Mouse (Mus musculus) brain, embryonic 14.5 days (tissue): ENCODE measurements around the gene Galr3. TPM values are rescaled to one million over a fixed set of nuclear protein-coding genes. Genes with fewer than 3 reads are reported as not detected.
A peak's percentile ranks its signal among the peaks of the same experiment; 100 is the strongest.

Experiments used
- DNase-seq: peaks from one replicate; pipeline ENCODE4 v3.0.0-alpha.2; 2011; ENCODE audit warnings: low read depth
- CTCF ChIP-seq: fragments of 200-500 bp; IDR thresholded peaks from 2 replicates; pipeline ENCODE4 v1.5.1; 2012; ENCODE audit warnings: inconsistent platforms, mild to moderate bottlenecking, moderate library complexity, borderline replicate concordance; ENCODE audit not compliant: insufficient read depth, insufficient read length; ENCODE audit errors: extremely low read depth
- POLR2A ChIP-seq: fragments of 200-500 bp; IDR thresholded peaks from 2 replicates; pipeline ENCODE4 v1.6.1; 2012; ENCODE audit warnings: mild to moderate bottlenecking, inconsistent platforms, borderline replicate concordance; ENCODE audit not compliant: poor library complexity, insufficient read depth, insufficient read length, severe bottlenecking; ENCODE audit errors: extremely low read depth
- polyA plus RNA-seq: library from polyadenylated mRNA; depleted of rRNA; stranded (reverse); fragments of >200 nt; gene quantifications from 2 replicates; pipeline ENCODE4 v1.2.3, GENCODE M21; 2012

The Galr3 gene
- polyA plus RNA-seq, 1 experiment, result 0.19 TPM

GRCm38 (mm10) chr15:79050160-79050845, 8.6 kb downstream of the Galr3 start:
- peak; percentile 47 for DNase-seq
- no peak for TF ChIP-seq POLR2A
- TF ChIP-seq CTCF, result no peak

- TF ChIP-seq POLR2A, result no peak
- TF ChIP-seq CTCF, result no peak
These were observed 9.3 kb downstream of the Galr3 start for GRCm38 (mm10) chr15:79050964-79051363.

GRCm38 (mm10) chr15:79051461-79052360, 10.0 kb downstream of the Galr3 start:
- DNase-seq, result no peak
- TF ChIP-seq POLR2A (no peak), CTCF (no peak)

More at GRCm38 (mm10) chr15:79050964-79051363, 9.3 kb downstream of the Galr3 start:
- no peak for DNase-seq

- TF ChIP-seq CTCF (no peak), POLR2A (no peak)
- DNase-seq, result no peak
These were observed 10.7 kb downstream of the Galr3 start for GRCm38 (mm10) chr15:79052366-79052765.

GRCm38 (mm10) chr15:79056601-79057000, 14.9 kb downstream of the Galr3 start:
- no peak for DNase-seq
- TF ChIP-seq POLR2A, result no peak
- no peak for TF ChIP-seq CTCF

- no peak for TF ChIP-seq CTCF
- no peak for TF ChIP-seq POLR2A
- DNase-seq, result no peak
These were observed 16.2 kb downstream of the Galr3 start for GRCm38 (mm10) chr15:79057850-79058249.

- DNase-seq, result no peak
- TF ChIP-seq POLR2A, result no peak
- no peak for TF ChIP-seq CTCF
These were observed 19.3 kb downstream of the Galr3 start for GRCm38 (mm10) chr15:79060887-79061565.

- TF ChIP-seq CTCF (no peak), POLR2A (peak; percentile 75; the same call in 1 of the 2 replicates)
- peak; percentile 100 for DNase-seq
These were observed 20.9 kb downstream of the Galr3 start, which contains the start of gene Ankrd54 for GRCm38 (mm10) chr15:79062376-79063159. Gene Ankrd54 (minus strand): TSS chr15:79062893.

GRCm38 (mm10) chr15:79063160-79063740, 21.6 kb downstream of the Galr3 start:
- no peak for DNase-seq
- TF ChIP-seq CTCF (no peak), POLR2A (no peak)
